12 mouse cellular contexts compared by ENCODE assay signal in genomic region chr4:137477611-137478010, GRCm38 (mm10). TPM values are rescaled to one million over a fixed set of nuclear protein-coding genes. Genes with fewer than 3 reads are reported as not detected.
DNase-seq lines count a peak whose midpoint lies in the region; ATAC-seq and TF ChIP-seq lines count a peak whose summit lies in the region.
"Had no signal": no experiment of that assay in that cellular context is flagged by ENCODE, and none has a peak within 500 bp of the region (broad histone marks: within the 10 kb centered on the region; RNA-seq: fewer than 3 reads in every experiment).

No protein-coding gene starts in this region.

- H3K4me3 ChIP-seq in gastrocnemius, adult 2 months: peak overlapping the region; percentile 90
- no peak overlapping the region for H3K4me3 ChIP-seq in kidney, embryonic 16.5 days (ENCODE audit: low read length)
- H3K4me3 ChIP-seq in embryonic facial prominence, embryonic 12.5 days: no peak overlapping the region
- H3K4me3 ChIP-seq in limb, embryonic 15.5 days: no peak overlapping the region
- H3K4me3 ChIP-seq: megakaryocyte, embryonic 14.5 days had no signal

- H3K27ac ChIP-seq in gastrocnemius, adult 2 months: peak overlapping the region; percentile 96
- H3K27ac ChIP-seq in kidney, embryonic 16.5 days (ENCODE audit: low read length): peak overlapping the region; percentile 98
- H3K27ac ChIP-seq in embryonic facial prominence, embryonic 12.5 days: peak overlapping the region; percentile 13; the same call in 1 of the 2 replicates
- H3K27ac ChIP-seq in limb, embryonic 15.5 days: peak overlapping the region; percentile 82; the same call in 1 of the 2 replicates

- no peaks in the 10 kb centered on the region for H3K9me3 ChIP-seq in kidney, embryonic 16.5 days (ENCODE audit: low read length)
- H3K9me3 ChIP-seq in embryonic facial prominence, embryonic 12.5 days: no peaks in the 10 kb centered on the region
- H3K9me3 ChIP-seq in limb, embryonic 15.5 days: no peaks in the 10 kb centered on the region
- H3K9me3 ChIP-seq: megakaryocyte, embryonic 14.5 days had no signal

- ATAC-seq in kidney, embryonic 16.5 days (ENCODE audit: low FRiP score, low TSS enrichment): no peak
- ATAC-seq in embryonic facial prominence, embryonic 12.5 days (ENCODE audit: insufficient number of reproducible peaks, insufficient read depth, low FRiP score, low TSS enrichment): no peak
- ATAC-seq in limb, embryonic 15.5 days (ENCODE audit: insufficient number of reproducible peaks, low FRiP score, low TSS enrichment, low read depth): no peak
- ATAC-seq: Patski had no signal

- H3K9ac ChIP-seq in kidney, embryonic 16.5 days (replicated peaks; ENCODE audit: low read length): peak overlapping the region; percentile 57
- H3K9ac ChIP-seq in embryonic facial prominence, embryonic 12.5 days: no peak overlapping the region
- H3K9ac ChIP-seq in limb, embryonic 15.5 days: no peak overlapping the region

- H3K36me3 ChIP-seq in kidney, embryonic 16.5 days (ENCODE audit: insufficient read depth, low read length): no peaks in the 10 kb centered on the region
- no peaks in the 10 kb centered on the region for H3K36me3 ChIP-seq in embryonic facial prominence, embryonic 12.5 days
- no peaks in the 10 kb centered on the region for H3K36me3 ChIP-seq in limb, embryonic 15.5 days

- 0 out of 2 replicates have a peak overlapping the region, but pooled peaks have one; percentile 37 for H3K4me2 ChIP-seq in kidney, embryonic 16.5 days (replicated peaks; ENCODE audit: low read depth, low read length)
- 0 out of 2 replicates have a peak overlapping the region, but pooled peaks have one; percentile 37 for H3K4me2 ChIP-seq in embryonic facial prominence, embryonic 12.5 days (replicated peaks)
- H3K4me2 ChIP-seq in limb, embryonic 15.5 days: peak overlapping the region; percentile 44; the same call in 1 of the 2 replicates

- H3K4me1 ChIP-seq in kidney, embryonic 16.5 days (ENCODE audit: insufficient read depth, low read length): peaks cover 100% of the 10 kb centered on the region
- H3K4me1 ChIP-seq in embryonic facial prominence, embryonic 12.5 days: peaks cover 90% of the 10 kb centered on the region
- H3K4me1 ChIP-seq in limb, embryonic 15.5 days: peaks cover 100% of the 10 kb centered on the region

- no peak for DNase-seq in gastrocnemius, adult 2 months
- DNase-seq in gastrocnemius, postnatal 36 days: no peak
- no peak for DNase-seq in kidney, adult 18-20 months
- DNase-seq in urinary bladder, postnatal 4 days (ENCODE audit: low spot score in 2 of 2): no peak
- no peak for DNase-seq in cerebellum, adult 18-20 months
- DNase-seq: cerebellum, postnatal 25 days had no signal

- WGBS in kidney, embryonic 16.5 days: 51% methylated on average over 6 of the region's 6 CpGs
- WGBS in embryonic facial prominence, embryonic 12.5 days: 50% methylated on average over 6 of the region's 6 CpGs
- 53% methylated on average over 6 of the region's 6 CpGs for WGBS in limb, embryonic 15.5 days

- no peak for TF ChIP-seq CTCF in gastrocnemius, adult 2 months (IDR thresholded peaks at IDR 0.05)

- H3K27me3 ChIP-seq in kidney, embryonic 16.5 days (ENCODE audit: insufficient read depth, low read length): no peaks in the 10 kb centered on the region
- peaks cover 7% of the 10 kb centered on the region; the same call in 1 of the 2 replicates for H3K27me3 ChIP-seq in embryonic facial prominence, embryonic 12.5 days
- no peaks in the 10 kb centered on the region for H3K27me3 ChIP-seq in limb, embryonic 15.5 days
- H3K27me3 ChIP-seq: Patski had no signal

- intact Hi-C loops in gastrocnemius, adult 2 months (cut with DNase I): no loop called here
- intact Hi-C loops in gastrocnemius, postnatal 36 days (cut with DNase I): no loop called here

RNA-seq across cellular contexts. Expression of gene Hspg2, which starts 9.0 kb away (rescaled TPM):
- 10 to 100 TPM; 55.2 to 77.5 TPM for total RNA-seq in gastrocnemius, adult 2 months (2021)
- 10 to 100 TPM; 84.4 to 94.7 TPM for total RNA-seq in gastrocnemius, postnatal 36 days (2021)
- polyA plus RNA-seq in kidney, embryonic 16.5 days (2015; fragmentation: Nextera tagmentation; extraction: Ambion mirVana): 39.6 and 41.7 TPM in 2 replicates
- polyA plus RNA-seq in embryonic facial prominence, embryonic 12.5 days (2016; fragmentation: Nextera tagmentation; extraction: Ambion mirVana): 19.0 and 19.7 TPM in 2 replicates
- polyA plus RNA-seq in limb, embryonic 15.5 days (2015; fragmentation: Nextera tagmentation; extraction: Ambion mirVana): 40.6 and 44.5 TPM in 2 replicates

RNA-seq across cellular contexts. Expression of gene 1700013G24Rik, which starts 24.5 kb away (rescaled TPM):
- total RNA-seq in gastrocnemius, adult 2 months (2021): not detected
- total RNA-seq in gastrocnemius, postnatal 36 days (2021): not detected
- not detected in 2 replicates for polyA plus RNA-seq in kidney, embryonic 16.5 days (2015; fragmentation: Nextera tagmentation; extraction: Ambion mirVana)
- polyA plus RNA-seq in embryonic facial prominence, embryonic 12.5 days (2016; fragmentation: Nextera tagmentation; extraction: Ambion mirVana): not detected in 2 replicates
- polyA plus RNA-seq in limb, embryonic 15.5 days (2015; fragmentation: Nextera tagmentation; extraction: Ambion mirVana): 0.23 and 0.40 TPM in 2 replicates
- total RNA-seq: left cerebral cortex, postnatal 4 days had no signal
- polyA plus RNA-seq: Patski had no signal

RNA-seq across cellular contexts. Expression of gene Cela3b, which starts 47.3 kb away (rescaled TPM):
- total RNA-seq in gastrocnemius, adult 2 months (2021): not detected
- total RNA-seq in gastrocnemius, postnatal 36 days (2021): not detected
- polyA plus RNA-seq in kidney, embryonic 16.5 days (2015; fragmentation: Nextera tagmentation; extraction: Ambion mirVana): not detected in 2 replicates
- not detected in 2 replicates for polyA plus RNA-seq in embryonic facial prominence, embryonic 12.5 days (2016; fragmentation: Nextera tagmentation; extraction: Ambion mirVana)
- polyA plus RNA-seq in limb, embryonic 15.5 days (2015; fragmentation: Nextera tagmentation; extraction: Ambion mirVana): 0.70 TPM in 1 of 2 replicates, not detected in the other
- total RNA-seq: left cerebral cortex, postnatal 4 days had no signal
- polyA plus RNA-seq: Patski had no signal

Comparison
In these comparisons a context has a peak if more than half of its experiments do, and no peak if none do; other contexts are left out.
1. H3K27ac ChIP-seq: peak in every context shown above with its lines; median percentile 98 in kidney, embryonic 16.5 days; 96 in gastrocnemius, adult 2 months; 82 in limb, embryonic 15.5 days; 13 in embryonic facial prominence, embryonic 12.5 days.